Mouse (Mus musculus): ENCODE data around the gene Lrrc45. TPM values are rescaled to one million over a fixed set of nuclear protein-coding genes. Genes with fewer than 3 reads are reported as not detected.
"Not testable (repeated sequence)": the region's sequence is repeated elsewhere in the genome, so short reads cannot be mapped to it uniquely, and the experiment has no call there.

The Lrrc45 gene
- polyA plus RNA-seq, 1 experiment: 13.5 TPM

- H3K4me3 ChIP-seq (ENCODE audit: insufficient read depth, poor library complexity, severe bottlenecking): peak overlapping the region; percentile 35
- no peaks in the 10 kb centered on the region for H3K79me2 ChIP-seq (ENCODE audit: control insufficient read depth, insufficient read depth)
- no peaks in the 10 kb centered on the region for H3K27me3 ChIP-seq (ENCODE audit: control insufficient read depth, insufficient read depth, insufficient read length)
- peak overlapping the region; percentile 43 for H3ac ChIP-seq (ENCODE audit: control insufficient read depth, insufficient read length, low read depth)
- H3K79me3 ChIP-seq (ENCODE audit: low read depth): no peaks in the 10 kb centered on the region
- H3K36me3 ChIP-seq (ENCODE audit: control insufficient read depth, insufficient read depth): no peaks in the 10 kb centered on the region
- TF ChIP-seq USF1 (IDR thresholded peaks at IDR 0.05; ENCODE audit: low read depth) (no peak), MYOD1 (IDR thresholded peaks at IDR 0.05; ENCODE audit: control insufficient read depth, insufficient read length, low read depth) (no peak), MYOG (IDR thresholded peaks at IDR 0.05; ENCODE audit: control insufficient read depth, extremely low read depth, insufficient read length) (no peak), FOSL1 (IDR thresholded peaks at IDR 0.05; ENCODE audit: insufficient read depth, low read length, poor library complexity, severe bottlenecking) (no peak), MAX (IDR thresholded peaks at IDR 0.05) (no peak), CEBPB (IDR thresholded peaks at IDR 0.05; ENCODE audit: low read depth) (no peak), CTCF (IDR thresholded peaks at IDR 0.05; ENCODE audit: control insufficient read depth, insufficient read depth, insufficient read length) (no peak)
Measured at GRCm38 (mm10) chr11:120726243-120727168, 12.8 kb downstream of the Lrrc45 start.

GRCm38 (mm10) chr11:120727169-120727527 is 13.4 kb downstream of the Lrrc45 start, which contains the start of gene Dcxr:
TSS of gene Dcxr (minus strand) at chr11:120727281.
- no peak for TF ChIP-seq CEBPB (IDR thresholded peaks at IDR 0.05; ENCODE audit: low read depth)
- TF ChIP-seq MYOD1 (IDR thresholded peaks at IDR 0.05; ENCODE audit: control insufficient read depth, insufficient read length, low read depth): no peak
- no peak for TF ChIP-seq FOSL1 (IDR thresholded peaks at IDR 0.05; ENCODE audit: insufficient read depth, low read length, poor library complexity, severe bottlenecking)
- peak; percentile 17 for TF ChIP-seq MAX (IDR thresholded peaks at IDR 0.05)
- TF ChIP-seq USF1 (IDR thresholded peaks at IDR 0.05; ENCODE audit: low read depth): peak; percentile 63
- peak; percentile 38 for TF ChIP-seq CTCF (IDR thresholded peaks at IDR 0.05; ENCODE audit: control insufficient read depth, insufficient read depth, insufficient read length)
- no peak for TF ChIP-seq MYOG (IDR thresholded peaks at IDR 0.05; ENCODE audit: control insufficient read depth, extremely low read depth, insufficient read length)
- H3K27me3 ChIP-seq (ENCODE audit: control insufficient read depth, insufficient read depth, insufficient read length): no peaks in the 10 kb centered on the region
- H3ac ChIP-seq (ENCODE audit: control insufficient read depth, insufficient read length, low read depth): peak within 1 kb of the TSS; percentile 43
- no peaks in the 10 kb centered on the region for H3K79me2 ChIP-seq (ENCODE audit: control insufficient read depth, insufficient read depth)
- peak within 1 kb of the TSS; percentile 35 for H3K4me3 ChIP-seq (ENCODE audit: insufficient read depth, poor library complexity, severe bottlenecking)
- H3K79me3 ChIP-seq (ENCODE audit: low read depth): no peaks in the 10 kb centered on the region
- no peaks in the 10 kb centered on the region for H3K36me3 ChIP-seq (ENCODE audit: control insufficient read depth, insufficient read depth)

DNA sequence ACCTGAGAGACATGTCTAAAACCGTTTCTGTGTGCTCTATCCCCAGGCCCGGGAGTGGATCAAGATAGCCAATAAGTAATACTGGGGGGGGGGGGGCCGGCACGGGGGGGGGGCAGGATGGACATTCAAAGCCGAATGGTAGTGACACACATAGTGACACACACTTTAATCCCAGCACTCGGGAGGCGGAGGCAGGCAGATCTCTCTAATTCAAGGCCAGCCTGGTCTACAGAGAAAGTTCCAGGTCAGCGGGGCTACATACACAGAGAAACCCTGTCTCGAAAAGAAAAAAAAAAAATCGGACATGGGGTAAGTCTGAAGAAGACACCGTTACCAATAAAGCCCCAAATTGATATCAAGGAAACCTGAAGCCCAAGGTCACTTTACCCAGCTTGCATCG is 13.8 kb downstream of the Lrrc45 start:
- Histone ChIP-seq H3K4me3 (ENCODE audit: insufficient read depth, poor library complexity, severe bottlenecking) (no peak overlapping the region), H3K79me2 (ENCODE audit: control insufficient read depth, insufficient read depth) (no peaks in the 10 kb centered on the region)
- TF ChIP-seq MAX (IDR thresholded peaks at IDR 0.05): no peak
- TF ChIP-seq USF1 (IDR thresholded peaks at IDR 0.05; ENCODE audit: low read depth): no peak
- no peak for TF ChIP-seq MYOG (IDR thresholded peaks at IDR 0.05; ENCODE audit: control insufficient read depth, extremely low read depth, insufficient read length)
- no peak for TF ChIP-seq CTCF (IDR thresholded peaks at IDR 0.05; ENCODE audit: control insufficient read depth, insufficient read depth, insufficient read length)
- TF ChIP-seq CEBPB (IDR thresholded peaks at IDR 0.05; ENCODE audit: low read depth): no peak
- TF ChIP-seq MYOD1 (IDR thresholded peaks at IDR 0.05; ENCODE audit: control insufficient read depth, insufficient read length, low read depth): no peak
- no peak for TF ChIP-seq FOSL1 (IDR thresholded peaks at IDR 0.05; ENCODE audit: insufficient read depth, low read length, poor library complexity, severe bottlenecking)

GRCm38 (mm10) chr11:120728530-120729240 is 15.0 kb downstream of the Lrrc45 start:
- H3K36me3 ChIP-seq (ENCODE audit: control insufficient read depth, insufficient read depth): no peaks in the 10 kb centered on the region
- H3K79me2 ChIP-seq (ENCODE audit: control insufficient read depth, insufficient read depth): no peaks in the 10 kb centered on the region
- H3K27me3 ChIP-seq (ENCODE audit: control insufficient read depth, insufficient read depth, insufficient read length): no peaks in the 10 kb centered on the region
- H3K79me3 ChIP-seq (ENCODE audit: low read depth): no peaks in the 10 kb centered on the region
- TF ChIP-seq FOSL1 (IDR thresholded peaks at IDR 0.05; ENCODE audit: insufficient read depth, low read length, poor library complexity, severe bottlenecking): no peak
- TF ChIP-seq CEBPB (IDR thresholded peaks at IDR 0.05; ENCODE audit: low read depth): no peak
- no peak for TF ChIP-seq USF1 (IDR thresholded peaks at IDR 0.05; ENCODE audit: low read depth)
- TF ChIP-seq MYOG (IDR thresholded peaks at IDR 0.05; ENCODE audit: control insufficient read depth, extremely low read depth, insufficient read length): no peak
- no peak for TF ChIP-seq MAX (IDR thresholded peaks at IDR 0.05)
- no peak overlapping the region for H3K4me3 ChIP-seq (ENCODE audit: insufficient read depth, poor library complexity, severe bottlenecking)
- H3ac ChIP-seq (ENCODE audit: control insufficient read depth, insufficient read length, low read depth): no peak overlapping the region

More for the DNA sequence above, 13.8 kb downstream of the Lrrc45 start:
- Histone ChIP-seq H3K79me3 (ENCODE audit: low read depth) (no peaks in the 10 kb centered on the region), H3ac (ENCODE audit: control insufficient read depth, insufficient read length, low read depth) (no peak overlapping the region), H3K36me3 (ENCODE audit: control insufficient read depth, insufficient read depth) (no peaks in the 10 kb centered on the region), H3K27me3 (ENCODE audit: control insufficient read depth, insufficient read depth, insufficient read length) (no peaks in the 10 kb centered on the region)

DNA sequence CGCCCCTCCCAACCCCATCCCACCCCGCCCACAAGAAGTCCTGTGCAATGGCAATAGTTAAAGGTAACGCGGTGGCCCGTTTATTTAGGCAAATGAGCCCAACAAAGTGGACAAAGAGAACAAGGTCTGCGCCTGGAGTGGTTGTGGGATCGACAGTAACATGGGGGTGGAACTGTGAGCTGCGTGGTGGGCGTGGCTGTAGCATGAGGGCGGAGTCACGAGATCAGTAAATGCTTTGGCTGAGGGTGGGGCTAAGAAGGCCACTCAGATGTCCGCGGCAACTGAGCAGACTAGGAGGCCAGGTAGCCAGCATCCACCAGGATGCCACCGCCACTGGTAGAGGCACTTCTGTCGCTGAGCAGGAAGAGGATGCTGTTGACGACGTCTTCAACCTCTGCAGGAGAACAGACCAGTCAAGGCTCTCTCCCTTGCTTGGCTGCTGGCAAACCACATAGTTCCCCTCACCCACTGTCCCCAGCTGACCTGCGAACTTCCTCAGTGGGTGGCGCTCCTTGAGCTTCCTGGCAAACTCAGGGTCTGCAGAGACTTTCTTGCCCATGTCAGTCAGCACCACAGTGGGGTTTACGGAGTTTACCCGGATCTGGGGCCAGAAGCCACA is 15.8 kb downstream of the Lrrc45 start:
- not testable (repeated sequence) for H3K79me3 ChIP-seq (ENCODE audit: low read depth); H3K36me3 ChIP-seq (ENCODE audit: control insufficient read depth, insufficient read depth); H3K27me3 ChIP-seq (ENCODE audit: control insufficient read depth, insufficient read depth, insufficient read length); H3K4me3 ChIP-seq (ENCODE audit: insufficient read depth, poor library complexity, severe bottlenecking); H3K79me2 ChIP-seq (ENCODE audit: control insufficient read depth, insufficient read depth); H3ac ChIP-seq (ENCODE audit: control insufficient read depth, insufficient read length, low read depth)

All from C2C12 (cell line).